In genomic region chr4:152097911-152098799, GRCm38 (mm10) we compare ENCODE assay signal across 10 mouse cellular contexts. TPM values are rescaled to one million over a fixed set of nuclear protein-coding genes. Genes with fewer than 3 reads are reported as not detected.
DNase-seq lines count a peak whose midpoint lies in the region; ATAC-seq and TF ChIP-seq lines count a peak whose summit lies in the region.
"Had no signal": no experiment of that assay in that cellular context is flagged by ENCODE, and none has a peak within 500 bp of the region (broad histone marks: within the 10 kb centered on the region; RNA-seq: fewer than 3 reads in every experiment).

No protein-coding gene starts in this region.

- peaks cover 13% of the 10 kb centered on the region for H3K27me3 ChIP-seq in embryonic facial prominence, embryonic 10.5 days (replicated peaks; ENCODE audit: low read depth, poor library complexity, severe bottlenecking)
- no peaks in the 10 kb centered on the region for H3K27me3 ChIP-seq in intestine, embryonic 16.5 days (replicated peaks; ENCODE audit: control insufficient read depth, insufficient read depth, low read length)
- no peaks in the 10 kb centered on the region for H3K27me3 ChIP-seq in lung, postnatal 0 days (replicated peaks; ENCODE audit: insufficient read depth, low read length)

- H3K9me3 ChIP-seq in embryonic facial prominence, embryonic 10.5 days = no peaks in the 10 kb centered on the region
- no peaks in the 10 kb centered on the region for H3K9me3 ChIP-seq in intestine, embryonic 16.5 days (ENCODE audit: control insufficient read depth, low read length)
- no peaks in the 10 kb centered on the region for H3K9me3 ChIP-seq in lung, postnatal 0 days (ENCODE audit: low read length)

- H3K27ac ChIP-seq in embryonic facial prominence, embryonic 10.5 days (replicated peaks) = no peak overlapping the region
- H3K27ac ChIP-seq in intestine, embryonic 16.5 days (ENCODE audit: low read length) = no peak overlapping the region
- H3K27ac ChIP-seq in lung, postnatal 0 days (ENCODE audit: low read length) = peak overlapping the region; percentile 78

- H3K4me1 ChIP-seq in embryonic facial prominence, embryonic 10.5 days = peaks cover 68% of the 10 kb centered on the region
- H3K4me1 ChIP-seq in intestine, embryonic 16.5 days (ENCODE audit: control insufficient read depth, insufficient read depth, low read length) = 0 out of 2 replicates have a peak, but pooled peaks cover 5% of the 10 kb centered on the region
- peaks cover 9% of the 10 kb centered on the region for H3K4me1 ChIP-seq in lung, postnatal 0 days (ENCODE audit: insufficient read depth, low read depth, low read length)

- DNase-seq in kidney, adult 11 months = peak; percentile 33
- DNase-seq in kidney, postnatal 4 days = no peak
- DNase-seq in embryonic facial prominence, embryonic 10.5 days (ENCODE audit: low spot score) = no peak
- DNase-seq in lung, postnatal 0 days (ENCODE audit: low spot score) = peak; percentile 67
- no peak for DNase-seq in adrenal gland, postnatal 10 days
- DNase-seq in adrenal gland, adult 8-10 months = no peak
- DNase-seq: gastrocnemius, postnatal 14 days had no signal

- 0 out of 2 replicates have a peak overlapping the region, but pooled peaks have one; percentile 0 for H3K4me2 ChIP-seq in intestine, embryonic 16.5 days (ENCODE audit: low read depth, low read length)
- peak overlapping the region; percentile 52 for H3K4me2 ChIP-seq in lung, postnatal 0 days (replicated peaks; ENCODE audit: low read depth, low read length)

- ATAC-seq in intestine, embryonic 16.5 days = peak; percentile 10; the same call in 1 of the 2 replicates
- peak; percentile 47 for ATAC-seq in lung, postnatal 0 days
- no peak for ATAC-seq in megakaryocyte, adult 5-6 weeks (ENCODE audit: poor library complexity, severe bottlenecking)
- ATAC-seq: midbrain, embryonic 16.5 days had no signal

- H3K36me3 ChIP-seq in embryonic facial prominence, embryonic 10.5 days (replicated peaks) = peaks cover 17% of the 10 kb centered on the region
- no peaks in the 10 kb centered on the region for H3K36me3 ChIP-seq in intestine, embryonic 16.5 days (ENCODE audit: control insufficient read depth, insufficient read depth, low read length)
- H3K36me3 ChIP-seq in lung, postnatal 0 days (ENCODE audit: insufficient read depth, low read length) = 0 out of 2 replicates have a peak, but pooled peaks cover under 1% of the 10 kb centered on the region

- TF ChIP-seq EP300 in lung, postnatal 0 days (IDR thresholded peaks at IDR 0.05) = no peak

- 0 out of 2 replicates have a peak, but pooled peaks have one; percentile 14 for TF ChIP-seq CTCF in lung, postnatal 0 days (IDR thresholded peaks at IDR 0.05)

- peak overlapping the region; percentile 31; the same call in 1 of the 2 replicates for H3K4me3 ChIP-seq in embryonic facial prominence, embryonic 10.5 days
- H3K4me3 ChIP-seq in intestine, embryonic 16.5 days (ENCODE audit: low read length) = no peak overlapping the region
- H3K4me3 ChIP-seq in lung, postnatal 0 days (ENCODE audit: low read depth, low read length) = peak overlapping the region; percentile 31

- H3K9ac ChIP-seq in intestine, embryonic 16.5 days (ENCODE audit: low read depth, low read length) = no peak overlapping the region
- no peak overlapping the region for H3K9ac ChIP-seq in lung, postnatal 0 days (replicated peaks; ENCODE audit: low read depth)

- 17% methylated on average over 11 of the region's 11 CpGs for WGBS in embryonic facial prominence, embryonic 10.5 days
- 35% methylated on average over 11 of the region's 11 CpGs for WGBS in intestine, embryonic 16.5 days
- 27% methylated on average over 11 of the region's 11 CpGs for WGBS in lung, postnatal 0 days

RNA-seq across cellular contexts. Expression of gene Tnfrsf25, which starts 17.6 kb away (rescaled TPM):
- 1.0 and 1.3 TPM in 2 replicates for polyA plus RNA-seq in embryonic facial prominence, embryonic 10.5 days (2016; fragmentation: Nextera tagmentation; extraction: Ambion mirVana)
- polyA plus RNA-seq in intestine, embryonic 16.5 days (2015; fragmentation: Nextera tagmentation; extraction: Ambion mirVana) = 1.8 and 2.4 TPM in 2 replicates
- polyA plus RNA-seq in lung, postnatal 0 days (2015; fragmentation: Nextera tagmentation; extraction: Ambion mirVana) = 1.2 and 1.4 TPM in 2 replicates
- 1 to 10 TPM; 1.9 to 4.3 TPM for total RNA-seq in adrenal gland, postnatal 10 days (2021)
- 0.13 and 0.25 TPM in 2 replicates for total RNA-seq in megakaryocyte, adult 5-6 weeks (2015)
- 0.18 and 2.8 TPM in 2 replicates for total RNA-seq in megakaryocyte, adult 5-6 weeks (2017)
- 1 to 10 TPM in 3 of 4 experiments, under 1 TPM in 1; 0.73 to 2.0 (median 1.3) TPM for total RNA-seq in adrenal gland, adult 8-10 months (2022)

RNA-seq across cellular contexts. Expression of gene Plekhg5, which starts 25.9 kb away (rescaled TPM):
- 11.7 and 13.2 TPM in 2 replicates for polyA plus RNA-seq in embryonic facial prominence, embryonic 10.5 days (2016; fragmentation: Nextera tagmentation; extraction: Ambion mirVana)
- 14.2 and 17.0 TPM in 2 replicates for polyA plus RNA-seq in intestine, embryonic 16.5 days (2015; fragmentation: Nextera tagmentation; extraction: Ambion mirVana)
- polyA plus RNA-seq in lung, postnatal 0 days (2015; fragmentation: Nextera tagmentation; extraction: Ambion mirVana) = 17.4 and 18.8 TPM in 2 replicates
- total RNA-seq in adrenal gland, postnatal 10 days (2021) = 10 to 100 TPM; 17.1 to 20.1 TPM
- 1.7 and 2.6 TPM in 2 replicates for total RNA-seq in megakaryocyte, adult 5-6 weeks (2015)
- 3.0 and 3.6 TPM in 2 replicates for total RNA-seq in megakaryocyte, adult 5-6 weeks (2017)
- 10 to 100 TPM in 3 of 4 experiments, 1 to 10 TPM in 1; 8.7 to 19.5 (median 15.4) TPM for total RNA-seq in adrenal gland, adult 8-10 months (2022)

RNA-seq across cellular contexts. Expression of gene Espn, which starts 54.0 kb away (rescaled TPM):
- polyA plus RNA-seq in embryonic facial prominence, embryonic 10.5 days (2016; fragmentation: Nextera tagmentation; extraction: Ambion mirVana) = 7.5 and 10.3 TPM in 2 replicates
- polyA plus RNA-seq in intestine, embryonic 16.5 days (2015; fragmentation: Nextera tagmentation; extraction: Ambion mirVana) = 31.6 and 39.5 TPM in 2 replicates
- polyA plus RNA-seq in lung, postnatal 0 days (2015; fragmentation: Nextera tagmentation; extraction: Ambion mirVana) = 2.0 and 3.1 TPM in 2 replicates
- total RNA-seq in adrenal gland, postnatal 10 days (2021) = 1 to 10 TPM; 1.2 to 1.3 TPM
- total RNA-seq in megakaryocyte, adult 5-6 weeks (2015) = 1.2 and 1.4 TPM in 2 replicates
- 0.22 and 0.24 TPM in 2 replicates for total RNA-seq in megakaryocyte, adult 5-6 weeks (2017)
- 1 to 10 TPM; 2.1 to 6.0 (median 4.4) TPM for total RNA-seq in adrenal gland, adult 8-10 months (2022)

RNA-seq across cellular contexts. Expression of gene Nol9, which starts 59.0 kb away (rescaled TPM):
- polyA plus RNA-seq in embryonic facial prominence, embryonic 10.5 days (2016; fragmentation: Nextera tagmentation; extraction: Ambion mirVana) = 43.7 and 44.2 TPM in 2 replicates
- polyA plus RNA-seq in intestine, embryonic 16.5 days (2015; fragmentation: Nextera tagmentation; extraction: Ambion mirVana) = 22.4 and 22.7 TPM in 2 replicates
- 10.0 and 11.3 TPM in 2 replicates for polyA plus RNA-seq in lung, postnatal 0 days (2015; fragmentation: Nextera tagmentation; extraction: Ambion mirVana)
- total RNA-seq in adrenal gland, postnatal 10 days (2021) = 10 to 100 TPM; 20.1 to 20.3 TPM
- total RNA-seq in megakaryocyte, adult 5-6 weeks (2015) = 10.1 and 11.1 TPM in 2 replicates
- total RNA-seq in megakaryocyte, adult 5-6 weeks (2017) = 10.8 and 15.5 TPM in 2 replicates
- total RNA-seq in adrenal gland, adult 8-10 months (2022) = 10 to 100 TPM; 21.3 to 29.6 (median 25.8) TPM

RNA-seq across cellular contexts. Expression of gene Tas1r1, which starts 59.8 kb away (rescaled TPM):
- polyA plus RNA-seq in embryonic facial prominence, embryonic 10.5 days (2016; fragmentation: Nextera tagmentation; extraction: Ambion mirVana) = 0.50 and 0.68 TPM in 2 replicates
- polyA plus RNA-seq in intestine, embryonic 16.5 days (2015; fragmentation: Nextera tagmentation; extraction: Ambion mirVana) = 0.20 and 0.21 TPM in 2 replicates
- 0.21 and 0.35 TPM in 2 replicates for polyA plus RNA-seq in lung, postnatal 0 days (2015; fragmentation: Nextera tagmentation; extraction: Ambion mirVana)
- total RNA-seq in adrenal gland, postnatal 10 days (2021) = not detected
- total RNA-seq in megakaryocyte, adult 5-6 weeks (2015) = 0.11 and 0.16 TPM in 2 replicates
- not detected in 2 replicates for total RNA-seq in megakaryocyte, adult 5-6 weeks (2017)
- total RNA-seq in adrenal gland, adult 8-10 months (2022) = under 1 TPM in 1 of 4 experiments, not detected in 3; 0.71 TPM

Comparison
In these comparisons a context has a peak if more than half of its experiments do, and no peak if none do; other contexts are left out.
1. DNase-seq: peak in kidney, adult 11 months (single experiment) and lung, postnatal 0 days (single experiment); none in kidney, postnatal 4 days (0 of 2), embryonic facial prominence, embryonic 10.5 days (single experiment), adrenal gland, postnatal 10 days (single experiment) and adrenal gland, adult 8-10 months (single experiment).